Mouse (Mus musculus): ENCODE measurements around the gene Prdx6b.

DNA sequence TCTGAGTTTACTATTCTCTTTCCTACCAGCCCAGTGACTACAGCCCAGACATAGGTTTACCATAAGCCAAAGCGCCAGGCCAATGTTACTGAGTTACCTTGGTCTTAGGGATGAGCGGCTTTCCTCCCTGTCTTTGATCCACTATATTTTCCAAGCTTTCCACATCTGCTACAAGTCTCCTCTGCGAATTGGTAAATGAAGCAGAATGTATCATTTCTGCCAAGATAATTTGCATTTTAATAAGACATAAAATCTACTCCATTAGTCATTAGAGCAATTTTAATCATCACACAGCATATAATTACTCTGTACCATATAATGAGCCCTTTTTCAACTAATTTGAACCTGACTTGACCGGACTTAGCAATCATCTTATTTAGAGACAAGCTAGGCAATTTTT lies 5.9 kb upstream of the Prdx6b start:
- TF ChIP-seq CTCF (IDR thresholded peaks at IDR 0.05; ENCODE audit: extremely low read depth, insufficient read depth, low read length) (no peak), POLR2A (IDR thresholded peaks at IDR 0.05; ENCODE audit: extremely low read depth, insufficient read depth, low read length) (no peak)

Data from cortical plate, adult 2 months (tissue).